Mouse (Mus musculus) myocyte (in vitro differentiated cells): ENCODE results near the gene S100a6. TPM values are rescaled to one million over a fixed set of nuclear protein-coding genes. Genes with fewer than 3 reads are reported as not detected.

Experiments used
- H3K27me3 ChIP-seq: one replicate; pipeline ENCODE4 v1.6.1; 2011; ENCODE audit not compliant: control insufficient read depth, insufficient read depth, insufficient read length
- H3K36me3 ChIP-seq: one replicate; pipeline ENCODE4 v1.6.1; 2011; ENCODE audit not compliant: control insufficient read depth, insufficient read depth
- H3K4me2 ChIP-seq: one replicate; pipeline ENCODE4 v1.6.1; 2011; ENCODE audit warnings: low read depth, control low read depth
- H3K4me3 ChIP-seq: one replicate; pipeline ENCODE4 v1.5.1; 2011; ENCODE audit warnings: mild to moderate bottlenecking, control low read depth, moderate library complexity
- H3K79me2 ChIP-seq: one replicate; pipeline ENCODE4 v1.6.1; 2011; ENCODE audit not compliant: control insufficient read depth, insufficient read depth
- H3ac ChIP-seq: one replicate; pipeline ENCODE4 v1.6.1; 2011; ENCODE audit not compliant: control insufficient read depth, insufficient read length
- CEBPB ChIP-seq: IDR thresholded peaks from 2 replicates; pipeline ENCODE4 v1.6.1; 2011; ENCODE audit warnings: mild to moderate bottlenecking, moderate library complexity; ENCODE audit not compliant: poor library complexity, insufficient read depth, severe bottlenecking
- E2F4 ChIP-seq: IDR thresholded peaks from one replicate; pipeline ENCODE4 v1.6.1; 2011; ENCODE audit warnings: mild to moderate bottlenecking, control low read depth, moderate library complexity; ENCODE audit not compliant: insufficient read depth
- MAX ChIP-seq: IDR thresholded peaks from one replicate; pipeline ENCODE4 v1.6.1; 2011; ENCODE audit warnings: low read depth, mild to moderate bottlenecking, control low read depth
- MYOD1 ChIP-seq, 3 experiments: IDR thresholded peaks; one replicate each; pipeline ENCODE4 v1.6.1; 2011; ENCODE audit warnings: control low read depth in 2 of 3, low read depth in 2 of 3, mild to moderate bottlenecking in 2 of 3, moderate library complexity in 1 of 3; ENCODE audit not compliant: insufficient read length in 2 of 3, control insufficient read depth in 1 of 3
- MYOG ChIP-seq, 3 experiments: IDR thresholded peaks; one replicate each; pipeline ENCODE4 v1.6.1; 2011; ENCODE audit warnings: control low read depth in 2 of 3, low read depth in 2 of 3, mild to moderate bottlenecking in 2 of 3; ENCODE audit not compliant: insufficient read length in 2 of 3, control insufficient read depth in 1 of 3, insufficient read depth in 1 of 3
- POLR2A ChIP-seq: IDR thresholded peaks from one replicate; pipeline ENCODE4 v1.6.1; 2011; ENCODE audit warnings: low read depth, mild to moderate bottlenecking, control low read depth, moderate library complexity; ENCODE audit not compliant: insufficient read length
- POLR2AphosphoS2 ChIP-seq: IDR thresholded peaks from one replicate; pipeline ENCODE4 v1.6.1; 2011; ENCODE audit warnings: low read depth, control low read depth; ENCODE audit not compliant: insufficient read length
- REST ChIP-seq: IDR thresholded peaks from one replicate; pipeline ENCODE4 v1.6.1; 2011; ENCODE audit warnings: mild to moderate bottlenecking, control low read depth, moderate library complexity; ENCODE audit not compliant: insufficient read depth, insufficient read length
- SRF ChIP-seq: IDR thresholded peaks from one replicate; pipeline ENCODE4 v1.6.1; 2011; ENCODE audit warnings: low read depth; ENCODE audit not compliant: control insufficient read depth, insufficient read length
- TCF12 ChIP-seq: IDR thresholded peaks from one replicate; pipeline ENCODE4 v1.6.1; 2011; ENCODE audit warnings: mild to moderate bottlenecking, control low read depth; ENCODE audit not compliant: poor library complexity, insufficient read depth, severe bottlenecking
- TCF3 ChIP-seq: IDR thresholded peaks from one replicate; pipeline ENCODE4 v1.6.1; 2011; ENCODE audit warnings: low read depth, control low read depth; ENCODE audit not compliant: insufficient read length
- USF1 ChIP-seq: IDR thresholded peaks from one replicate; pipeline ENCODE4 v1.6.1; 2011; ENCODE audit warnings: low read depth, mild to moderate bottlenecking, control low read depth, moderate library complexity
- polyA plus RNA-seq: library from polyadenylated mRNA; unstranded; fragments of >200 nt; fragmentation: generic; extraction: Trizol; gene quantifications from one replicate; pipeline ENCODE4 v1.2.1, GENCODE M21; 2012; ENCODE audit warnings: missing spikeins

S100a6 gene
- polyA plus RNA-seq, 1 experiment = 2,472 TPM

DNA sequence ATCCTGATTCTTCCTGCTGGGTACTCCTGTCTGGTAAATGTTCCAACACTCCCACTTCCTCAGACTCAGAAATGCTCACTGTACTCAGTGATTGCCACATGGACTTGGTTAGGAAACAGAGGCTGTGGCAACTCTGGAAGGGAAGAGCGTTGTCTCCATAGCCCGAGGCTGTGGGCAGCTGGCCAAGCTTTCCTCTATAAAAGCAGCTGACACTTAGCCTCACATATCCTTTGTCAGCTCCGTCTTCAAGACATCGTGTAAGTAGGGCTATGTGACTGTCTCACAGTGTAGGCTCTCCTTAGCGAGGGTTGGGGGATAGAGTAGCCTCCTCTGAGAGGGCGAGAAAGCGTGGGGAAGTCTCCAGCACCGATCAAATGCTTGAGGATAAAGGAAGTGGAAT is 56.2 kb downstream of the S100a6 start, which contains the start of gene S100a8:
TSS of gene S100a8 (plus strand) at position 133 of the 400 bp plus-strand sequence.
- Histone ChIP-seq H3ac (no peak within 1 kb of the TSS), H3K27me3 (no peaks in the 10 kb centered on the region), H3K79me2 (no peaks in the 10 kb centered on the region), H3K4me3 (no peak within 1 kb of the TSS), H3K4me2 (no peak within 1 kb of the TSS), H3K36me3 (no peaks in the 10 kb centered on the region)
- TF ChIP-seq TCF12 (no peak), MYOD1 (IDR thresholded peaks at IDR 0.05; ENCODE audit: control insufficient read depth in 1 of 3, insufficient read length in 2 of 3, low read depth in 2 of 3) (no peak), POLR2AphosphoS2 (no peak), SRF (no peak), E2F4 (no peak), POLR2A (no peak), REST (no peak), MAX (no peak), TCF3 (no peak), MYOG (IDR thresholded peaks at IDR 0.05; ENCODE audit: control insufficient read depth in 1 of 3, insufficient read depth in 1 of 3, insufficient read length in 2 of 3, low read depth in 2 of 3) (no peak), USF1 (no peak), CEBPB (no peak)

Other genes starting within 250 kb of the S100a6 start
- 3.4 TPM for gene Slc27a3, start 222.9 kb upstream of the S100a6 start, polyA plus RNA-seq
- gene Ints3, start 179.3 kb upstream of the S100a6 start, polyA plus RNA-seq = 24.2 TPM
- gene Npr1, start 147.0 kb upstream of the S100a6 start, polyA plus RNA-seq = 0.22 TPM
- 50.4 TPM for gene Ilf2, start 136.8 kb upstream of the S100a6 start, polyA plus RNA-seq
- 33.7 TPM for gene Snapin, start 121.8 kb upstream of the S100a6 start, polyA plus RNA-seq
- 108 TPM for gene Chtop, start 103.4 kb upstream of the S100a6 start, polyA plus RNA-seq
- gene S100a1, start 98.5 kb upstream of the S100a6 start, polyA plus RNA-seq = 189 TPM
- 106 TPM for gene S100a13, start 98.4 kb upstream of the S100a6 start, polyA plus RNA-seq
- 2.9 TPM for gene S100a14, start 86.0 kb upstream of the S100a6 start, polyA plus RNA-seq
- 210 TPM for gene S100a16, start 75.6 kb upstream of the S100a6 start, polyA plus RNA-seq
- 4.7 TPM for gene S100a3, start 52.3 kb upstream of the S100a6 start, polyA plus RNA-seq
- gene S100a2, start 22.6 kb upstream of the S100a6 start, polyA plus RNA-seq = not detected
- 0.89 TPM for gene Gm42674, start 11.0 kb upstream of the S100a6 start, polyA plus RNA-seq
- gene S100a4, start 9.1 kb upstream of the S100a6 start, polyA plus RNA-seq = 3,627 TPM
- gene S100a5, start 4.4 kb upstream of the S100a6 start, polyA plus RNA-seq = 0.19 TPM
- 0.37 TPM for gene S100a7a, start 41.1 kb downstream of the S100a6 start, polyA plus RNA-seq
- not detected for gene S100a8, start 56.1 kb downstream of the S100a6 start, polyA plus RNA-seq
- gene S100a9, start 82.8 kb downstream of the S100a6 start, polyA plus RNA-seq = not detected
- gene Pglyrp4, start 114.0 kb downstream of the S100a6 start, polyA plus RNA-seq = not detected
- gene Gm5849, start 165.0 kb downstream of the S100a6 start, polyA plus RNA-seq = not detected